Mouse (Mus musculus): ENCODE data around the gene Sugt1. TPM values are rescaled to one million over a fixed set of nuclear protein-coding genes. Genes with fewer than 3 reads are reported as not detected.

The Sugt1 gene
- polyA plus RNA-seq (2017; shearing (Covaris generic)): 122 TPM

DNA sequence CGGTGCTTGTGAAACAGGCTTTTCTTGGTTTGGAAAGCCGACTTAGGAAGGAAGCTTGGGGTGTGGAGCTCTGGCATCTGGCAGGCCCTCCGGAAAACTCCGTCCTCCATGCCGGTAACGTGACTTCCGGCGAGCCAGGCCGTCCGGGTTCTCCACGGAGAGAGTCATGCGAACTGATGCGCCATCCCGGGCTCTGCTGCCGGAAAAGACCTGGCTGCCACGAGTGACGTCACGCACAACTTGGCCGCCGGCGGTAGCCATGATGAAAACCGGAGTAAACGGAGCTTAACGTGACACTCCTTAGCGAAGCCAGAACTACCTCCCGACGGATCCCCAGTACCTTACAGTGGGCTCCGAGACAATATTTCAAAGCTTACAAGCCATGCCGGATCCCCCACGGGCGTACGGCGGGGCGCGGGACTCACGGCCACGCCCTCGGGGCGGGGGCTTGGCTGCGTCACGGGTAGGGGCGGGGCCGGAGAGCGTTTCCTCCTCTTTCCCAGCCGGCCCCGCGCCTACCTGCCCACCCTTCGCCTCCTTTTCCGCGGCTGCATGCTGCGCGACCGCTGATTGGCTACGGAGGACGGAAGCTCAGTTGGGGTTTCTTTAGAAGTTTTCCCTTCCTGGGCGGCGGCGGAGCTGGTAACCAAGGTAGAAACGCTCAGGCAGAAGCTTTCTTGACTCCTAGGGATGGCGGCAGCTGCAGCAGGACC, at the start of gene Sugt1:
TSS of gene Sugt1 (plus strand) at position 553 of the 713 bp plus-strand sequence.

DNA sequence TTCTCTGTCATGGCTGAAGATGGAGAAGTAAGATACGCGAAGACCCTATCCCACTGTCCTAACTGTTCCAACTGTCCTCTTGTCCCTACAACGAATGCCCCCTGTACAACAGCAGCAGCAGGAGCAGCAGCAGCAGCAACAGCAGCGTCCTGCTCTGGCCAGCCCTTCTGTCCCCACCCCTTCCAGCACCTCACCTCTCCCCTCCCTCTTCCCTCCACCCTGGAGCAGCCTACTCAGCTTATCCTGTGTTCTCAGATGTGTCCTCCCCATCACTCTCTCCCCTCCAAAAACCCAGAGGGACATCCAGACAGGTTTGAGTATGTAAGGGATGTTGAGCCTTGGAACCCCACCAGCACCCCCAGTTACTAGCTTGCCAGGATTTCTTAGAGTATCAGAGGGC, 74.5 kb downstream of the Sugt1 start, which contains the start of gene Cnmd:
TSS of gene Cnmd (minus strand) at position 170 of the 400 bp plus-strand sequence.

Other genes with a start within 250 kb of the Sugt1 start
- gene Naa16, start 196.9 kb upstream of the Sugt1 start, polyA plus RNA-seq (2017; shearing (Covaris generic)): 74.2 TPM
- 6.2 TPM for gene Mtrf1, start 189.9 kb upstream of the Sugt1 start, polyA plus RNA-seq (2017; shearing (Covaris generic))
- gene Kbtbd7, start 161.2 kb upstream of the Sugt1 start, polyA plus RNA-seq (2017; shearing (Covaris generic)): 3.2 TPM
- gene Kbtbd6, start 135.9 kb upstream of the Sugt1 start, polyA plus RNA-seq (2017; shearing (Covaris generic)): 0.21 TPM
- 205 TPM for gene Elf1, start 106.5 kb upstream of the Sugt1 start, polyA plus RNA-seq (2017; shearing (Covaris generic))
- gene Wbp4, start 106.2 kb upstream of the Sugt1 start, polyA plus RNA-seq (2017; shearing (Covaris generic)): 38.8 TPM
- not detected for gene Cnmd, start 74.5 kb downstream of the Sugt1 start, polyA plus RNA-seq (2017; shearing (Covaris generic))
- gene Pcdh8, start 183.6 kb downstream of the Sugt1 start, polyA plus RNA-seq (2017; shearing (Covaris generic)): not detected